Mouse (Mus musculus) R1 (cell line): Measurements from ENCODE around the gene Lipk.

Source experiments
- DNase-seq: peaks from one replicate; pipeline ENCODE4 v3.0.0-alpha.2; 2018; ENCODE audit warnings: low read depth, low spot score

Lipk gene

GRCm38 (mm10) chr19:34008002-34008401 lies at the start of gene Lipk:
Gene Lipk, plus strand, starts transcription at chr19:34008290.
- DNase-seq: no peak

GRCm38 (mm10) chr19:33960887-33961286 lies 47.2 kb upstream of the Lipk start, which contains the start of gene Lipf:
Gene Lipf, plus strand, starts transcription at chr19:33961187.
- no peak for DNase-seq

GRCm38 (mm10) chr19:33979007-33979406 lies 29.1 kb upstream of the Lipk start:
- peak; percentile 44 for DNase-seq

- DNase-seq: no peak
These were observed 25.0 kb upstream of the Lipk start for GRCm38 (mm10) chr19:33983043-33983442.

GRCm38 (mm10) chr19:34021440-34022172 lies 13.5 kb downstream of the Lipk start:
- no peak for DNase-seq

- peak; percentile 19 for DNase-seq
These were observed 14.7 kb downstream of the Lipk start for GRCm38 (mm10) chr19:34022759-34023158.

GRCm38 (mm10) chr19:34039731-34040130 lies 31.6 kb downstream of the Lipk start:
- DNase-seq: no peak

GRCm38 (mm10) chr19:34043008-34043407 lies 34.9 kb downstream of the Lipk start:
- DNase-seq: peak; percentile 8

GRCm38 (mm10) chr19:34049371-34050039 lies 41.4 kb downstream of the Lipk start:
- no peak for DNase-seq

- DNase-seq: no peak
These were observed 43.4 kb downstream of the Lipk start for GRCm38 (mm10) chr19:34051502-34051901.

GRCm38 (mm10) chr19:34063547-34063946 lies 55.5 kb downstream of the Lipk start:
- no peak for DNase-seq

GRCm38 (mm10) chr19:34064059-34064458 lies 56.0 kb downstream of the Lipk start:
- no peak for DNase-seq

- no peak for DNase-seq
These were observed 58.8 kb downstream of the Lipk start, which contains the start of gene Lipn for GRCm38 (mm10) chr19:34066779-34067472. Gene Lipn, plus strand, starts transcription at chr19:34067358.

GRCm38 (mm10) chr19:34074239-34074638 lies 66.1 kb downstream of the Lipk start:
- no peak for DNase-seq

- DNase-seq: no peak
These were observed 70.0 kb downstream of the Lipk start for GRCm38 (mm10) chr19:34078130-34078529.

- DNase-seq: no peak
These were observed 81.1 kb downstream of the Lipk start for GRCm38 (mm10) chr19:34089011-34089680.

GRCm38 (mm10) chr19:34095381-34095780 lies 87.3 kb downstream of the Lipk start:
- DNase-seq: no peak

GRCm38 (mm10) chr19:34096228-34096627 lies 88.1 kb downstream of the Lipk start:
- DNase-seq: no peak
